Mouse (Mus musculus) 3T3-L1 (cell line): Measurements from ENCODE around the gene Grrp1.
A peak's percentile ranks its signal among the peaks of the same experiment; 100 is the strongest.

ENCODE experiments used
- DNase-seq: peaks from one replicate; pipeline ENCODE4 v3.0.0-alpha.2; 2015; ENCODE audit warnings: low read depth, low spot score

Grrp1 gene

GRCm38 (mm10) chr4:134269622-134270021, 15.7 kb upstream of the Grrp1 start:
- DNase-seq = peak; percentile 16

GRCm38 (mm10) chr4:134268102-134268655, 14.3 kb upstream of the Grrp1 start:
- DNase-seq = no peak

DNA sequence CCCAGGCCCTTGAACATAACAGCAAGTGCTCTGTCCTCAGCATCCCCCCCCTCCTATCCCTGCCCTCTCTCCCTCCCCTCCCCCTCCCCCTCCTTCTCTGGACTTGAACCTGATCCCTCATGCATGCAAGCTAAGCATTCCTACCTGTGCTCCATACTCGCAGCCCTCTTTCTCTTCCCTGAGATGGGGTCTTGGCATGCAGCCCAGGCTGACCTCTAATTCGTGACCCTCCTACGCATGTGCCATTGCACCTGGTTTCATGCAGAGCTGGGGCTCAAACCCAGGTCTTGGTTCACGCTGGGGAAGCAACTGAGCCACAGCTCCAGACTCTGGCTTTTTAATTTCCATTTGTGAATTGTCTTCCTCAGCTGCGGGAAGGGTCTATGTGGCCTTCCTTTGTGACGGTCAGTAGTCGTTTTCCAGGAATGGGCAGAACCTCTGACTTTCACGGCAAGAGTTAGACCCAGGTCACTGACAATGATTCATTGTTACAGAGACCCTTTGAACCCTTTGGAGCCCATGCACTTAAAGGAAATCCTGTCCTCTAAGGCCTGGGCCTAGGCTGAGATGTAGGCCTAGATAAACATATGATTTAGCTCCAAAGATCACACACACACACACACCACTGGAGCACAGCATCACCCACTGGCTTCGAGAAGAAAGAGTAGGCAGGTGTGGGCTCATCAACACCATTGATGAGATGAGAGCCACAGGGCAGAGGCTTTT, 12.1 kb upstream of the Grrp1 start:
- no peak for DNase-seq

DNA sequence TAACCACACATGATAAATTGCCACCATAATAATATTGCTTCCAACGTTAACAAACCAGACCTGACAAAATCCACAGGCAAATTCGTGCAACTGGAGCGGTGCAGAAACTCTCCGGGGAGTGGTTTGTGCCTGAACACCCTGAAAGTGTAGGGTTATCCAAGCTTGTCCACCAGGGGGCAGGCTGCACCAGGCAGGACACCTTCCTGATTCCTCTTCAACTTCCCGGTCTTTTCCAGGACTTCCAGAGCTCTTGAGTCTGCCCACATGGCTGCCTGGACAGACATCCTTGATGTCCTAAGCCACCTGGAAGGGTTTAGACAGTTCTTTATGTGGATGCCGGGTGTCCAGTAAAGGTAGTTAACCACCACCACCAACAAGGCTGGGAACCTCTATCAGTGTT, 9.3 kb upstream of the Grrp1 start:
- DNase-seq = no peak

DNA sequence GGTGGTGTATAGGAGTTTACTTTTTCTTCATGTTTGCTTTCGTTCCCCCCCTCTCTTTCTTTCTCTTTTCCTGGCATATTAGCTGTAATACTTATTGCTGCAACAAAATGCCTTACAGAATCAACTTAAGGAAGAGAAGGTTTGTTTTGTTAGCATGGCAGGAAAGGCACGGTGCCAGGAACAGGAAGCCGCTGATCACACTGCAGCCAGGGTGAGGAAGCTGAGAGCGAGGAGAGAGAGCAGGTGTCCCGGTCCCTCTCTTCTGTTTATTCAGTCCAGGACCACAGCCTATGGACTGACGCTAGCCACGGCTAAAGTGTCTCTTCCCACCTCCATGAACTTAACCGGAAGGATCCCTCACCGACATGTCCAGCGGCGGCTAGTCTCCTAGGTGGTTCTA, 4.4 kb upstream of the Grrp1 start:
- no peak for DNase-seq

- DNase-seq = no peak
Observed at GRCm38 (mm10) chr4:134257198-134258009, 3.5 kb upstream of the Grrp1 start.

- DNase-seq = no peak
Observed at GRCm38 (mm10) chr4:134256407-134257197, 2.7 kb upstream of the Grrp1 start.

GRCm38 (mm10) chr4:134255854-134256253, 1.9 kb upstream of the Grrp1 start:
- DNase-seq = no peak

DNA sequence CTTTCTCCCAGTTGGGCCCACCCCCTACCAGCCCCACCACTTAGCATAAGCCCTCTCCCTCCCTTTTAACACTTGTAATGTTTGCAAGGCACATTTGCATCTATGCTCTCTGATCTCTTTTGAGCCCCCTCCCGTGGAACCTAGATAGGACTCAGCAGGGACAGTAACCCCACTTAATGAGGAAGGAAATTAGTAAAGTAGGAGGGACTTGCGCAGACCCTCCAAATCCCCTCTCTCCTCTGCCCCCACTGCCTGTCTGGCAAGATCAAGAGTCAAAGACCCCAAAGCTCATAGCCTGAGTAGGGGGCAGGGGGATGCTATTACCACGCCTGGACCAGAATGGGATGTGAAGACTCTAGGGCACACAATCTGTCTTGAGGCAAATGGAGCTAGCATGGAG, 929 bp upstream of the Grrp1 start:
- DNase-seq = no peak

DNA sequence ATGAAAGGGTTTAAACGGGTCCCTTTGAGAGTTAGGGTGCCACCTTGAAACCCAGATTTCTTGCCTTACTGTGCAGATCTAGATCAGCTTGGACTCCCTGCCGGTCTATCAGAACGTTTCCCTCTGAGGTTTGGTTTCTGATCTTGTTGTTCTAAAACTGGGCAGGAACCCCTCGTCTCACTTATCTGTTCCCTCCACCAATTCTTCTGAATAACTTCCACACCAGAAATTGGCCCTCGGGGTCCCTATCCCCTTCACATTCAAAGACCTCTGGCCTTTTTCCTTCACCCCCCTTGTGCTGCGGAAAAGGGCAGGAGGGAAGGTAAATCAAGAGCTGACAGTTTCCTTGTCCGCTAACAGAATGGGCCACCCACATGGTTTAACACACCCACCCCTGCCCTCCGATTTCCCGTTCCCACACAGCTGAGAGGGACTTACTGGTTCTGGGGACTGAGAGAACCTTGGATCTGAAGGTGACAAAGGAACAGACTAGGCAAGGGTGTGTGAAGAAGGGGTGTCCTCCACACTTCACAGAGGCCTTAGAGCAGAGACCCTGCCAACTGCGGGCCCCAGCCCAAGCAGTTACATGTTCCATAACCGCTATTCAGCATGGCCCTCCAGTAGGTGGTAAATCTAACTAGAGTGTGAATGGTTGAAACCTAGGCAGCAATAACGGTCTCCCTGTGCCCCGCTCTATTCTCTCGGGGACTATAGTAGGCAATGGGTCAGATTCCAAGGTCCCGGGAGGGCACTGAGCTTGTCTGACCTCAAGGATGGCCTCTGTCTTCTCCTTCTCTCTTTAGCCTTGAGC, 790 bp downstream of the Grrp1 start:
- DNase-seq = no peak

DNA sequence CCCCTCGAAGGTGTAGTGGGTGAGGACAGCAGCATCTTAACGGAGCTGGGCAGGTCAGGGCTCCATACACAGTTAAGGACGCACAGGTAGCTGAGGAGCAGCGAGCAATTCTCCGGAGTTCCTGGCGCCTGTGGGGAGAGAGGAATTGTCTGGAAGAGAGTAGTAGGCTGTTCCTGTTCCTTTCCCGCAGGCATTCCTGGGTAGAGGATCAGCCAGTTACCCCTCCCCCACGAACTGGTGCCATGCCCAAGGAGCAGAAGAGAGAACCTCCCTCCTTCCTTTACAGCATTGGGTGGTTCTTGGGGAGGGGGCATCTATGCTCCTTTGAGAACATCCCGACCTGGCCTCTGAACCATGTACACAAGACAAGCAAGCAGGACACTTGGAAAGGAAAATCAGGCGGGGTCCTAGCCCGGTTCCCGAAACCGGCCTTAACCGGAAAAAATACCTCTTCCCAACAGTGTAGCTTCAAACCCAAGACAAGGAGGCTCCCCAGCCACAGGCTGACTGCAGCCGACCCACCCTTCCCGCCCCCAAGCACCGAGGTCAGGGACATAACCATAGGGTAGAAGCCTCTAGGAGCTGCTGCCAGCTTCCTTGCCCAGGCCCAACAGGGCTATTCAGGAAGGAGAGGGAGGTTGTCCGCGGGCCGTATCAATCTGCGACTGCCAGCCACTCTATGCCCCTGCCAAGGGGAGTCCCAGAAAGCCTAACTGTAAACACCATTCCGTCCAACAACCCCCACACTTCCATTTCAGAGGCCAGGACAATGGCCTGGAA, 1.6 kb downstream of the Grrp1 start:
- no peak for DNase-seq

- no peak for DNase-seq
Observed at GRCm38 (mm10) chr4:134251241-134252130, 2.4 kb downstream of the Grrp1 start.

DNA sequence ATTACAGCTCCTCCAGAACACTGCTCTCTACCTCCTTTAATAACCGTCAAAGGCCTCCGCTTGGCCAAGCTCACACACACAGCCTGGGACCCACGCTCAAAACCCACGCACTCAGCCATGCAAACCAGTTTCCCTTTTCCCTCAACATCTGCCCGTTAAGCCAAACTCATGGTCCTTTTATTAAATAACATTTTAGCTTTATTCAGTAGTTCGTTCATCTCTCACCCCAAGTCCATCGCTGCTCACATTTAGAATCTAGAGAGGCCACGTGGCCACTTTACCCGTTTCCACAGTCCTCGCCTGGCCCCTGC, 3.0 kb downstream of the Grrp1 start:
- DNase-seq = no peak

GRCm38 (mm10) chr4:134250116-134250929, 3.6 kb downstream of the Grrp1 start:
- no peak for DNase-seq

- no peak for DNase-seq
Observed at GRCm38 (mm10) chr4:134249651-134250050, 4.3 kb downstream of the Grrp1 start.

DNA sequence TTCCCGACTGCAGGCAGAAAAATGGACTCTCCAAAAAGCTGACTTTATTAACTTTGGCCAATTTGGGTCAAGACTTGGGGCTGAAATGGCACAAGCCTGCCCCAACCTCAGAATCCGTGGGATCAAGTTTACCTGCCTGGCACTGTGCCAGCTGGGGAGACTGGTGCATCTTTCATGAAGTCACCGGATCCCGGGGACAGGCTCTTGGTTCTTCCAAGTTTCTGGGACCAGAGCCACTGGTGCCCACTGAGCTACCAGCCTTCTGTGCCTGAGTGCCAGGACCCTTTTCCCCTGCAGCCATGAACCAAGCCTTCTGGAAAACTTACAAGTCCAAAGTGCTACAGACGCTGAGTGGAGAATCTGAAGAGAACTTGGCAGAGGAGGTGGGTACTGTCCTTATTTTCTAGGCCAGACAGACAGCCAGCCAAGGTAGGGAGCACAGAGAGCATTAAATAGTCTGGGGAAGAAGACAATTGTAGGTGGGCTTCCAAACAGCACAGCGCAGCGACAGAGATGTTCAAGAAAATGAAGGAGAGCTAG, 7.1 kb downstream of the Grrp1 start, which contains the start of gene Gm30191:
TSS of gene Gm30191 (plus strand) at position 217 of the 540 bp plus-strand sequence.
- no peak for DNase-seq

DNA sequence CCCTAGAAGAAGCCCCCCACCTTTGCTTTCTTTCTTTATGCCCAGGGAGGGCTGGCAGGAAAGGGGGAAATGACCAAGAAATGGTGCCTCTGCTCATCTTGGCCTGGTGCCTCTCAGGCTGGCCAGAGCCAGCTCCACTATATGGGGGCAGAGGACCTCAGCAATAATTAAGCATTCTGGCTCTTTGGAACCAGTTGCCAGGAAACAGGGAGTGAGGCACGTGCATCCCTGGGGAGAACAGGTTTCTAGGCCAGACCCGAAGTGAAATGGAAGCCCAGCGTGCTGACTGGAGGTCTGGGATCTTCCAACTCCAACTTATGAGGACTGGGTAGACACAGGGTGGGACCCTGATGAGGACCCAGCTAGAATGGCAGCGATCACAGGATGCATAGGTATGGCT, 7.7 kb downstream of the Grrp1 start:
- no peak for DNase-seq

- peak; percentile 90 for DNase-seq
Observed at GRCm38 (mm10) chr4:134245148-134245843, 8.6 kb downstream of the Grrp1 start, which contains the start of gene Zfp593. TSS of gene Zfp593 (minus strand) at chr4:134245592.
